Mouse (Mus musculus) layer of hippocampus, adult 8-10 months (tissue): ENCODE measurements at regions not wholly inside any gene's neighbourhood (a gene's known extent, or its start where the extent isn't known, plus 50 kb on each side); places are given as distances from the start of the nearest gene placed in this dataset.

ENCODE experiments used
- DNase-seq, 2 experiments: peaks; one replicate each; pipeline ENCODE4 v3.0.0; 2022; ENCODE audit warnings: low spot score in 2 of 2

DNA sequence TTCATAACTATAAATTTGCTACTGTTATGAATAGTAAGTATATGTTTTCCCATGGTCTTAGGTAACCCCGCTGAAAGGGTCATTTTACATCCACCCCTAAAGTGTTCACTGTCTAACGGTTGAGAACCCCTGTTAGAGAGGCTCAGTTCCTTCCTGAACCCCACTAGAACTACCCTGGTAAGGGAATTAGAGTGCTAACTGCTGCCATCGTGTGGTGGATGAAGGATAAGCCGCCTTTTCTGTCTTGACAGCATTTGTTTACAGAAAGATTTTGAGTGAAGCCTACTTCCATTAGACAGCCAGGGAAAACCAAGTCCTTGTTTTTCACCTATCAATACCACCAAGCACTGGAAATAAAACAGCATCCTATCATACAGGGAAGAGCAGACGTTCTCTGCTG is 90.3 kb upstream of the Tbx22 start:
- peak in 1 of 2 experiments; percentile 5 for DNase-seq
